Mouse (Mus musculus): ENCODE measurements around the gene Acot8. TPM values are rescaled to one million over a fixed set of nuclear protein-coding genes. Genes with fewer than 3 reads are reported as not detected.

The Acot8 gene
- polyA plus RNA-seq, 1 experiment from 2014 or later, result 12.0 TPM

GRCm38 (mm10) chr2:164779481-164780086, 25.1 kb downstream of the Acot8 start, which contains the start of gene Tnnc2:
Gene Tnnc2 (minus strand): TSS chr2:164779967.
- ATAC-seq (replicated peaks; ENCODE audit: insufficient number of reproducible peaks, insufficient read depth, low FRiP score, low read depth), result no peak
- no peak within 1 kb of the TSS for H3K27ac ChIP-seq
- no peak within 1 kb of the TSS for H3K9ac ChIP-seq
- WGBS, result 59% methylated on average over 8 of the region's 8 CpGs
- H3K4me3 ChIP-seq, result no peak within 1 kb of the TSS
- H3K27me3 ChIP-seq, result 0 out of 2 replicates have a peak, but pooled peaks cover 8% of the 10 kb centered on the region
- no peak within 1 kb of the TSS for H3K4me2 ChIP-seq
- H3K9me3 ChIP-seq (replicated peaks), result no peaks in the 10 kb centered on the region
- H3K36me3 ChIP-seq, result no peaks in the 10 kb centered on the region
- H3K4me1 ChIP-seq (replicated peaks), result peaks cover 5% of the 10 kb centered on the region

- H3K36me3 ChIP-seq, result no peaks in the 10 kb centered on the region
- no peak for ATAC-seq (replicated peaks; ENCODE audit: insufficient number of reproducible peaks, insufficient read depth, low FRiP score, low read depth)
- H3K9ac ChIP-seq, result no peak overlapping the region
- no peaks in the 10 kb centered on the region for H3K9me3 ChIP-seq (replicated peaks)
- WGBS, result 58% methylated on average over 7 of the region's 7 CpGs
- 0 out of 2 replicates have a peak, but pooled peaks cover 8% of the 10 kb centered on the region for H3K27me3 ChIP-seq
- peaks cover 4% of the 10 kb centered on the region; the same call in 1 of the 2 replicates for H3K4me1 ChIP-seq (replicated peaks)
- no peak overlapping the region for H3K27ac ChIP-seq
- H3K4me3 ChIP-seq, result no peak overlapping the region
- H3K4me2 ChIP-seq, result no peak overlapping the region
These were observed 25.9 kb downstream of the Acot8 start for GRCm38 (mm10) chr2:164778809-164779208.

GRCm38 (mm10) chr2:164778015-164778287, 26.7 kb downstream of the Acot8 start:
- no peak overlapping the region for H3K27ac ChIP-seq
- 0 out of 2 replicates have a peak, but pooled peaks cover 8% of the 10 kb centered on the region for H3K27me3 ChIP-seq
- 90% methylated on average over 11 of the region's 11 CpGs for WGBS
- H3K36me3 ChIP-seq, result no peaks in the 10 kb centered on the region
- H3K9ac ChIP-seq, result no peak overlapping the region
- H3K4me1 ChIP-seq (replicated peaks), result peaks cover 6% of the 10 kb centered on the region; the same call in 1 of the 2 replicates
- no peak overlapping the region for H3K4me3 ChIP-seq
- H3K9me3 ChIP-seq (replicated peaks), result no peaks in the 10 kb centered on the region
- H3K4me2 ChIP-seq, result no peak overlapping the region
- ATAC-seq (replicated peaks; ENCODE audit: insufficient number of reproducible peaks, insufficient read depth, low FRiP score, low read depth), result no peak

GRCm38 (mm10) chr2:164777246-164778014, 27.3 kb downstream of the Acot8 start:
- H3K4me2 ChIP-seq, result no peak overlapping the region
- ATAC-seq (replicated peaks; ENCODE audit: insufficient number of reproducible peaks, insufficient read depth, low FRiP score, low read depth), result no peak
- peaks cover under 1% of the 10 kb centered on the region; the same call in 1 of the 2 replicates for H3K36me3 ChIP-seq
- H3K4me3 ChIP-seq, result no peak overlapping the region
- 0 out of 2 replicates have a peak, but pooled peaks cover 8% of the 10 kb centered on the region for H3K27me3 ChIP-seq
- 77% methylated on average over 30 of the region's 30 CpGs for WGBS
- H3K9ac ChIP-seq, result no peak overlapping the region
- no peak overlapping the region for H3K27ac ChIP-seq
- H3K9me3 ChIP-seq (replicated peaks), result no peaks in the 10 kb centered on the region
- peaks cover 8% of the 10 kb centered on the region; the same call in 1 of the 2 replicates for H3K4me1 ChIP-seq (replicated peaks)

- ATAC-seq (replicated peaks; ENCODE audit: insufficient number of reproducible peaks, insufficient read depth, low FRiP score, low read depth), result no peak
- Histone ChIP-seq H3K9ac (no peak overlapping the region), H3K4me3 (no peak overlapping the region), H3K27ac (no peak overlapping the region), H3K36me3 (peaks cover 6% of the 10 kb centered on the region), H3K4me2 (no peak overlapping the region), H3K27me3 (0 out of 2 replicates have a peak, but pooled peaks cover 8% of the 10 kb centered on the region), H3K4me1 (replicated peaks) (peaks cover 14% of the 10 kb centered on the region), H3K9me3 (replicated peaks) (no peaks in the 10 kb centered on the region)
- 59% methylated on average over 17 of the region's 17 CpGs for WGBS
These were observed 27.9 kb downstream of the Acot8 start for GRCm38 (mm10) chr2:164776801-164777200.

GRCm38 (mm10) chr2:164776130-164776529, 28.6 kb downstream of the Acot8 start:
- H3K4me3 ChIP-seq, result no peak overlapping the region
- H3K36me3 ChIP-seq, result peaks cover 6% of the 10 kb centered on the region
- no peak overlapping the region for H3K4me2 ChIP-seq
- no peaks in the 10 kb centered on the region for H3K9me3 ChIP-seq (replicated peaks)
- 0 out of 2 replicates have a peak, but pooled peaks cover 8% of the 10 kb centered on the region for H3K27me3 ChIP-seq
- H3K4me1 ChIP-seq (replicated peaks), result peaks cover 20% of the 10 kb centered on the region
- no peak overlapping the region for H3K27ac ChIP-seq
- H3K9ac ChIP-seq, result no peak overlapping the region
- no peak for ATAC-seq (replicated peaks; ENCODE audit: insufficient number of reproducible peaks, insufficient read depth, low FRiP score, low read depth)
- 69% methylated on average over 6 of the region's 6 CpGs for WGBS

- no peak overlapping the region for H3K4me3 ChIP-seq
- no peak overlapping the region for H3K27ac ChIP-seq
- peaks cover 31% of the 10 kb centered on the region for H3K4me1 ChIP-seq (replicated peaks)
- 76% methylated on average over 5 of the region's 5 CpGs for WGBS
- no peak overlapping the region for H3K4me2 ChIP-seq
- 0 out of 2 replicates have a peak, but pooled peaks cover 8% of the 10 kb centered on the region for H3K27me3 ChIP-seq
- no peak for ATAC-seq (replicated peaks; ENCODE audit: insufficient number of reproducible peaks, insufficient read depth, low FRiP score, low read depth)
- H3K9ac ChIP-seq, result no peak overlapping the region
- peaks cover 6% of the 10 kb centered on the region for H3K36me3 ChIP-seq
- H3K9me3 ChIP-seq (replicated peaks), result no peaks in the 10 kb centered on the region
These were observed 30.7 kb downstream of the Acot8 start for GRCm38 (mm10) chr2:164773989-164774364.

GRCm38 (mm10) chr2:164773229-164773988, 31.3 kb downstream of the Acot8 start:
- H3K27ac ChIP-seq, result no peak overlapping the region
- WGBS, result 75% methylated on average over 14 of the region's 14 CpGs
- peaks cover 6% of the 10 kb centered on the region for H3K36me3 ChIP-seq
- ATAC-seq (replicated peaks; ENCODE audit: insufficient number of reproducible peaks, insufficient read depth, low FRiP score, low read depth), result no peak
- H3K4me3 ChIP-seq, result no peak overlapping the region
- H3K9ac ChIP-seq, result no peak overlapping the region
- peaks cover 28% of the 10 kb centered on the region for H3K4me1 ChIP-seq (replicated peaks)
- H3K27me3 ChIP-seq, result 0 out of 2 replicates have a peak, but pooled peaks cover 8% of the 10 kb centered on the region
- no peak overlapping the region for H3K4me2 ChIP-seq
- no peaks in the 10 kb centered on the region for H3K9me3 ChIP-seq (replicated peaks)

GRCm38 (mm10) chr2:164771123-164771522, 33.6 kb downstream of the Acot8 start:
- H3K9me3 ChIP-seq (replicated peaks), result no peaks in the 10 kb centered on the region
- no peaks in the 10 kb centered on the region for H3K27me3 ChIP-seq
- no peak for ATAC-seq (replicated peaks; ENCODE audit: insufficient number of reproducible peaks, insufficient read depth, low FRiP score, low read depth)
- peaks cover 15% of the 10 kb centered on the region for H3K36me3 ChIP-seq
- WGBS, result 54% methylated on average over 8 of the region's 8 CpGs
- peak overlapping the region; percentile 77 for H3K9ac ChIP-seq
- H3K4me1 ChIP-seq (replicated peaks), result peaks cover 31% of the 10 kb centered on the region
- H3K27ac ChIP-seq, result no peak overlapping the region
- peak overlapping the region; percentile 84 for H3K4me2 ChIP-seq
- peak overlapping the region; percentile 82 for H3K4me3 ChIP-seq

GRCm38 (mm10) chr2:164770279-164770678, 34.4 kb downstream of the Acot8 start:
- Histone ChIP-seq H3K27ac (peak overlapping the region; percentile 48; the same call in 1 of the 2 replicates), H3K27me3 (no peaks in the 10 kb centered on the region), H3K4me1 (replicated peaks) (peaks cover 31% of the 10 kb centered on the region), H3K36me3 (peaks cover 23% of the 10 kb centered on the region), H3K9me3 (replicated peaks) (no peaks in the 10 kb centered on the region), H3K4me3 (peak overlapping the region; percentile 82), H3K9ac (peak overlapping the region; percentile 77), H3K4me2 (peak overlapping the region; percentile 84)
- WGBS, result 2% methylated on average over 15 of the region's 15 CpGs
- no peak for ATAC-seq (replicated peaks; ENCODE audit: insufficient number of reproducible peaks, insufficient read depth, low FRiP score, low read depth)
